In genomic region chr15:59836631-59837030, GRCm38 (mm10) we compare ENCODE assay signal across 18 mouse cellular contexts.
"Had no signal": no experiment of that assay in that cellular context is flagged by ENCODE, and none has a peak within 500 bp of the region (broad histone marks: within the 10 kb centered on the region; RNA-seq: fewer than 3 reads in every experiment).

No protein-coding gene starts in this region.

- H3K4me2 ChIP-seq: kidney, embryonic 15.5 days; limb, embryonic 12.5 days; liver, embryonic 13.5 days; lung, embryonic 15.5 days; midbrain, embryonic 11.5 days had no signal

- H3K36me3 ChIP-seq: kidney, embryonic 15.5 days; limb, embryonic 12.5 days; liver, embryonic 13.5 days; lung, embryonic 15.5 days had no signal

- DNase-seq: kidney, adult 2 months; kidney, postnatal 25 days; layer of hippocampus, adult 9-11 months; liver; liver, embryonic 13.5 days; liver, postnatal 0 days; lung, postnatal 14 days; right cerebral cortex, postnatal 14 days; thymus, adult 18-20 months; thymus, postnatal 14 days had no signal

- H3K4me1 ChIP-seq: liver, embryonic 13.5 days had no signal

- H3K9ac ChIP-seq: kidney, embryonic 15.5 days; limb, embryonic 12.5 days; liver, embryonic 13.5 days; liver, postnatal 0 days; lung, embryonic 15.5 days had no signal

- H3K27me3 ChIP-seq: kidney, embryonic 15.5 days; limb, embryonic 12.5 days; liver, embryonic 13.5 days; lung, embryonic 15.5 days had no signal

- H3K27ac ChIP-seq: kidney, embryonic 15.5 days; limb, embryonic 12.5 days; liver, embryonic 13.5 days; lung, embryonic 15.5 days; macrophage; stomach, postnatal 0 days had no signal

- H3K4me3 ChIP-seq: kidney, embryonic 15.5 days; limb, embryonic 12.5 days; liver, embryonic 13.5 days; lung, embryonic 15.5 days; megakaryocyte, embryonic 14.5 days had no signal

- H3K9me3 ChIP-seq: kidney, embryonic 15.5 days; limb, embryonic 12.5 days; liver, embryonic 13.5 days; lung, embryonic 15.5 days; megakaryocyte, embryonic 14.5 days had no signal

- ATAC-seq: liver, postnatal 0 days; midbrain, embryonic 16.5 days had no signal
